Mouse (Mus musculus) hindbrain, embryonic 13.5 days (tissue): ENCODE data around the gene Mctp1. TPM values are rescaled to one million over a fixed set of nuclear protein-coding genes. Genes with fewer than 3 reads are reported as not detected.

ENCODE experiments used
- ATAC-seq: fragments of 200-750 bp; cut with Nextera tagmentation; 2 replicates; pipeline ENCODE4 v1.8.0; 2017; ENCODE audit warnings: moderate TSS enrichment; ENCODE audit not compliant: low FRiP score
- H3K27ac ChIP-seq: fragments of 300-500 bp; sonication (generic); 2 replicates; pipeline ENCODE4 v1.5.1; 2015; ENCODE audit warnings: inconsistent platforms, mild to moderate bottlenecking, moderate library complexity
- H3K27me3 ChIP-seq: fragments of 300-500 bp; sonication (generic); 2 replicates; pipeline ENCODE4 v1.6.1; 2015; ENCODE audit warnings: mild to moderate bottlenecking, inconsistent platforms
- H3K36me3 ChIP-seq: fragments of 300-500 bp; sonication (generic); 2 replicates; pipeline ENCODE4 v1.6.1; 2015; ENCODE audit warnings: mild to moderate bottlenecking, inconsistent platforms
- H3K4me1 ChIP-seq: fragments of 300-500 bp; sonication (generic); replicated peaks from 2 replicates; pipeline ENCODE4 v1.6.1; 2015; ENCODE audit warnings: inconsistent platforms
- H3K4me2 ChIP-seq: fragments of 300-500 bp; sonication (generic); 2 replicates; pipeline ENCODE4 v1.6.1; 2015; ENCODE audit warnings: inconsistent platforms, mild to moderate bottlenecking, moderate library complexity
- H3K4me3 ChIP-seq: fragments of 300-500 bp; sonication (generic); 2 replicates; pipeline ENCODE4 v1.5.1; 2015; ENCODE audit warnings: mild to moderate bottlenecking, inconsistent platforms
- H3K9ac ChIP-seq: fragments of 300-500 bp; sonication (generic); 2 replicates; pipeline ENCODE4 v1.6.1; 2015; ENCODE audit warnings: mild to moderate bottlenecking, inconsistent platforms
- H3K9me3 ChIP-seq: fragments of 300-500 bp; sonication (generic); 2 replicates; pipeline ENCODE4 v1.6.1; 2016; ENCODE audit warnings: inconsistent platforms
- WGBS: fragments of 180-500 bp; shearing (Covaris S2); methylation state at CpG from one replicate; pipeline ENCODE4 v1.1.7; 2015; 5-methylcytosine and 5-hydroxymethylcytosine counted together
- polyA plus RNA-seq: library from polyadenylated mRNA; unstranded; fragments of >200 nt; fragmentation: Nextera tagmentation; extraction: Ambion mirVana; gene quantifications from 2 replicates; pipeline ENCODE4 v1.2.1, GENCODE M21; 2015

Mctp1 gene
- polyA plus RNA-seq, 1 experiment from 2014 or later: 3.5 TPM

GRCm38 (mm10) chr13:76857024-76857423 is 472.7 kb downstream of the Mctp1 start:
- 65% methylated on average over 5 of the region's 5 CpGs for WGBS
- H3K4me3 ChIP-seq: no peak overlapping the region
- no peaks in the 10 kb centered on the region for H3K36me3 ChIP-seq
- no peak overlapping the region for H3K27ac ChIP-seq
- H3K9me3 ChIP-seq: no peaks in the 10 kb centered on the region
- no peak overlapping the region for H3K9ac ChIP-seq
- peaks cover 3% of the 10 kb centered on the region; the same call in 1 of the 2 replicates for H3K4me1 ChIP-seq
- H3K4me2 ChIP-seq: no peak overlapping the region
- no peak for ATAC-seq
- H3K27me3 ChIP-seq: no peaks in the 10 kb centered on the region

GRCm38 (mm10) chr13:76858078-76858482 is 473.7 kb downstream of the Mctp1 start:
- Histone ChIP-seq H3K4me1 (peaks cover 3% of the 10 kb centered on the region; the same call in 1 of the 2 replicates), H3K27me3 (no peaks in the 10 kb centered on the region), H3K36me3 (no peaks in the 10 kb centered on the region), H3K9ac (no peak overlapping the region), H3K9me3 (no peaks in the 10 kb centered on the region), H3K4me2 (no peak overlapping the region), H3K4me3 (no peak overlapping the region), H3K27ac (no peak overlapping the region)
- peak; percentile 65; the same call in 1 of the 2 replicates for ATAC-seq
- 29% methylated on average over 2 of the region's 2 CpGs for WGBS

- Histone ChIP-seq H3K27me3 (no peaks in the 10 kb centered on the region), H3K36me3 (no peaks in the 10 kb centered on the region), H3K4me3 (no peak overlapping the region), H3K9ac (no peak overlapping the region), H3K9me3 (no peaks in the 10 kb centered on the region), H3K4me2 (no peak overlapping the region), H3K27ac (no peak overlapping the region), H3K4me1 (no peaks in the 10 kb centered on the region)
- no peak for ATAC-seq
- 86% methylated on average over 3 of the region's 3 CpGs for WGBS
Measured at GRCm38 (mm10) chr13:76870291-76870690, 486.0 kb downstream of the Mctp1 start.

- WGBS: 83% methylated on average over 8 of the region's 8 CpGs
- no peak overlapping the region for H3K4me2 ChIP-seq
- H3K36me3 ChIP-seq: no peaks in the 10 kb centered on the region
- no peak for ATAC-seq
- H3K4me3 ChIP-seq: no peak overlapping the region
- no peaks in the 10 kb centered on the region for H3K9me3 ChIP-seq
- no peaks in the 10 kb centered on the region for H3K4me1 ChIP-seq
- no peak overlapping the region for H3K9ac ChIP-seq
- H3K27me3 ChIP-seq: no peaks in the 10 kb centered on the region
- no peak overlapping the region for H3K27ac ChIP-seq
Measured at GRCm38 (mm10) chr13:76877887-76878763, 493.8 kb downstream of the Mctp1 start.

- Histone ChIP-seq H3K9ac (no peak overlapping the region), H3K27me3 (no peaks in the 10 kb centered on the region), H3K27ac (no peak overlapping the region), H3K9me3 (no peaks in the 10 kb centered on the region), H3K36me3 (no peaks in the 10 kb centered on the region), H3K4me3 (no peak overlapping the region), H3K4me1 (no peaks in the 10 kb centered on the region), H3K4me2 (no peak overlapping the region)
- ATAC-seq: no peak
- WGBS: 67% methylated on average over 3 of the region's 3 CpGs
Measured at GRCm38 (mm10) chr13:76879008-76879407, 494.7 kb downstream of the Mctp1 start.

- H3K9ac ChIP-seq: no peak overlapping the region
- no peaks in the 10 kb centered on the region for H3K9me3 ChIP-seq
- WGBS: 75% methylated on average over 8 of the region's 8 CpGs
- no peak overlapping the region for H3K27ac ChIP-seq
- ATAC-seq: no peak
- no peaks in the 10 kb centered on the region for H3K27me3 ChIP-seq
- no peak overlapping the region for H3K4me3 ChIP-seq
- no peak overlapping the region for H3K4me2 ChIP-seq
- H3K4me1 ChIP-seq: no peaks in the 10 kb centered on the region
- H3K36me3 ChIP-seq: no peaks in the 10 kb centered on the region
Measured at GRCm38 (mm10) chr13:76884517-76885092, 500.3 kb downstream of the Mctp1 start.

- H3K9ac ChIP-seq: no peak overlapping the region
- ATAC-seq: no peak
- no peaks in the 10 kb centered on the region for H3K4me1 ChIP-seq
- no peak overlapping the region for H3K4me2 ChIP-seq
- H3K9me3 ChIP-seq: no peaks in the 10 kb centered on the region
- H3K27me3 ChIP-seq: no peaks in the 10 kb centered on the region
- no peaks in the 10 kb centered on the region for H3K36me3 ChIP-seq
- H3K27ac ChIP-seq: no peak overlapping the region
- no peak overlapping the region for H3K4me3 ChIP-seq
Measured at GRCm38 (mm10) chr13:76892987-76893386, 508.7 kb downstream of the Mctp1 start.

- Histone ChIP-seq H3K4me3 (no peak overlapping the region), H3K27ac (no peak overlapping the region), H3K9me3 (no peaks in the 10 kb centered on the region), H3K36me3 (no peaks in the 10 kb centered on the region), H3K4me1 (no peaks in the 10 kb centered on the region), H3K27me3 (no peaks in the 10 kb centered on the region), H3K4me2 (no peak overlapping the region), H3K9ac (no peak overlapping the region)
- 66% methylated on average over 4 of the region's 4 CpGs for WGBS
- no peak for ATAC-seq
Measured at GRCm38 (mm10) chr13:76895770-76896456, 511.6 kb downstream of the Mctp1 start.

GRCm38 (mm10) chr13:76896457-76896790 is 512.1 kb downstream of the Mctp1 start:
- no peaks in the 10 kb centered on the region for H3K9me3 ChIP-seq
- ATAC-seq: no peak
- no peak overlapping the region for H3K9ac ChIP-seq
- 88% methylated on average over 1 of the region's 1 CpGs for WGBS
- H3K4me1 ChIP-seq: no peaks in the 10 kb centered on the region
- no peak overlapping the region for H3K4me3 ChIP-seq
- no peak overlapping the region for H3K4me2 ChIP-seq
- H3K27me3 ChIP-seq: no peaks in the 10 kb centered on the region
- no peaks in the 10 kb centered on the region for H3K36me3 ChIP-seq
- no peak overlapping the region for H3K27ac ChIP-seq

GRCm38 (mm10) chr13:76918321-76918720 is 534.0 kb downstream of the Mctp1 start:
- Histone ChIP-seq H3K4me1 (no peaks in the 10 kb centered on the region), H3K9ac (no peak overlapping the region), H3K36me3 (no peaks in the 10 kb centered on the region), H3K4me2 (no peak overlapping the region), H3K27ac (no peak overlapping the region), H3K27me3 (no peaks in the 10 kb centered on the region), H3K9me3 (no peaks in the 10 kb centered on the region), H3K4me3 (no peak overlapping the region)
- ATAC-seq: no peak
- WGBS: 83% methylated on average over 1 of the region's 1 CpGs

GRCm38 (mm10) chr13:76926851-76927250 is 542.5 kb downstream of the Mctp1 start:
- H3K9me3 ChIP-seq: no peaks in the 10 kb centered on the region
- WGBS: 60% methylated on average over 1 of the region's 1 CpGs
- no peak overlapping the region for H3K9ac ChIP-seq
- H3K36me3 ChIP-seq: no peaks in the 10 kb centered on the region
- H3K27me3 ChIP-seq: no peaks in the 10 kb centered on the region
- H3K4me2 ChIP-seq: no peak overlapping the region
- H3K27ac ChIP-seq: no peak overlapping the region
- H3K4me1 ChIP-seq: no peaks in the 10 kb centered on the region
- no peak overlapping the region for H3K4me3 ChIP-seq
- ATAC-seq: no peak

- ATAC-seq: no peak
- Histone ChIP-seq H3K4me2 (no peak overlapping the region), H3K4me3 (no peak overlapping the region), H3K27me3 (no peaks in the 10 kb centered on the region), H3K9ac (no peak overlapping the region), H3K36me3 (no peaks in the 10 kb centered on the region), H3K9me3 (no peaks in the 10 kb centered on the region), H3K27ac (no peak overlapping the region), H3K4me1 (no peaks in the 10 kb centered on the region)
- 64% methylated on average over 5 of the region's 5 CpGs for WGBS
Measured at GRCm38 (mm10) chr13:76927875-76928440, 543.6 kb downstream of the Mctp1 start.
